Mouse (Mus musculus) thymus, adult 2 months (tissue): Measurements from ENCODE around the gene Slc2a5. TPM values are rescaled to one million over a fixed set of nuclear protein-coding genes. Genes with fewer than 3 reads are reported as not detected.

Source experiments
- DNase-seq: peaks from one replicate; pipeline ENCODE4 v3.0.0; 2021
- H3K27ac ChIP-seq: fragments of 200-500 bp; 2 replicates; pipeline ENCODE4 v1.5.1; 2012; ENCODE audit warnings: low read length, control low read depth; ENCODE audit not compliant: control insufficient read depth, insufficient read depth
- H3K27me3 ChIP-seq: fragments of 200-500 bp; 2 replicates; pipeline ENCODE4 v1.6.1; 2012; ENCODE audit warnings: mild to moderate bottlenecking, low read length, moderate library complexity, mixed read lengths; ENCODE audit not compliant: control insufficient read depth, insufficient read depth
- H3K36me3 ChIP-seq: fragments of 200-500 bp; 2 replicates; pipeline ENCODE4 v1.6.1; 2012; ENCODE audit warnings: mild to moderate bottlenecking, low read length, moderate library complexity; ENCODE audit not compliant: control insufficient read depth, insufficient read depth
- H3K4me1 ChIP-seq: fragments of 200-500 bp; replicated peaks from 2 replicates; pipeline ENCODE4 v1.6.1; 2012; ENCODE audit warnings: low read length; ENCODE audit not compliant: control insufficient read depth, insufficient read depth
- H3K4me3 ChIP-seq: fragments of 200-500 bp; 2 replicates; pipeline ENCODE4 v1.5.1; 2012; ENCODE audit warnings: mild to moderate bottlenecking, low read length, control low read depth, moderate library complexity; ENCODE audit not compliant: control insufficient read depth, insufficient read depth
- CTCF ChIP-seq: fragments of 200-500 bp; IDR thresholded peaks from 2 replicates; pipeline ENCODE4 v1.5.1; 2012; ENCODE audit warnings: mild to moderate bottlenecking, control low read depth, low read length, moderate library complexity, borderline replicate concordance; ENCODE audit not compliant: control insufficient read depth, poor library complexity, insufficient read depth; ENCODE audit errors: extremely low read depth
- POLR2A ChIP-seq: fragments of 200-500 bp; IDR thresholded peaks from 2 replicates; pipeline ENCODE4 v1.6.1; 2012; ENCODE audit warnings: mild to moderate bottlenecking, low read length, control low read depth, moderate library complexity; ENCODE audit not compliant: control insufficient read depth, poor library complexity, insufficient read depth; ENCODE audit errors: extremely low read depth
- WGBS: fragments of 180-500 bp; shearing (Covaris S2); methylation state at CpG from one replicate; pipeline ENCODE4 v1.1.7; 2018; 5-methylcytosine and 5-hydroxymethylcytosine counted together
- polyA plus RNA-seq: library from polyadenylated mRNA; depleted of rRNA; stranded (reverse); fragments of >200 nt; gene quantifications from 2 replicates; pipeline ENCODE4 v1.2.3, GENCODE M21; 2012; rRNA removed

Gene Slc2a5
- polyA plus RNA-seq: 1.2 and 2.1 TPM in 2 replicates

- DNase-seq: no peak
- no peak within 1 kb of the TSS for H3K4me3 ChIP-seq
- H3K4me1 ChIP-seq: peaks cover 17% of the 10 kb centered on the region
- H3K27me3 ChIP-seq: no peaks in the 10 kb centered on the region
- no peak within 1 kb of the TSS for H3K27ac ChIP-seq
- 72% methylated on average over 15 of the region's 15 CpGs for WGBS
- H3K36me3 ChIP-seq: no peaks in the 10 kb centered on the region
- TF ChIP-seq POLR2A (no peak), CTCF (no peak)
Observed at GRCm38 (mm10) chr4:150119055-150119454, at the start of gene Slc2a5. TSS of gene Slc2a5 (plus strand) at chr4:150119283.

- no peak for TF ChIP-seq POLR2A
- no peak for TF ChIP-seq CTCF
Observed at GRCm38 (mm10) chr4:150070136-150070535, 48.9 kb upstream of the Slc2a5 start.

GRCm38 (mm10) chr4:150072416-150073101, 46.5 kb upstream of the Slc2a5 start:
- H3K4me1 ChIP-seq: no peaks in the 10 kb centered on the region
- H3K27ac ChIP-seq: no peak overlapping the region
- TF ChIP-seq CTCF: no peak
- no peak for TF ChIP-seq POLR2A
- no peak for DNase-seq
- no peak overlapping the region for H3K4me3 ChIP-seq
- H3K27me3 ChIP-seq: no peaks in the 10 kb centered on the region; the same call in 1 of the 2 replicates
- 90% methylated on average over 15 of the region's 15 CpGs for WGBS
- H3K36me3 ChIP-seq: no peaks in the 10 kb centered on the region

More at GRCm38 (mm10) chr4:150070136-150070535, 48.9 kb upstream of the Slc2a5 start:
- no peak for DNase-seq
- WGBS: 94% methylated on average over 8 of the region's 8 CpGs
- Histone ChIP-seq H3K4me3 (no peak overlapping the region), H3K27me3 (no peaks in the 10 kb centered on the region; the same call in 1 of the 2 replicates), H3K36me3 (no peaks in the 10 kb centered on the region), H3K27ac (no peak overlapping the region), H3K4me1 (no peaks in the 10 kb centered on the region)

GRCm38 (mm10) chr4:150073102-150073473, 46.0 kb upstream of the Slc2a5 start:
- peak; percentile 65 for DNase-seq
- 7% methylated on average over 8 of the region's 8 CpGs for WGBS
- TF ChIP-seq CTCF (peak; percentile 78; the same call in 1 of the 2 replicates), POLR2A (no peak)

GRCm38 (mm10) chr4:150075350-150075749, 43.7 kb upstream of the Slc2a5 start:
- Histone ChIP-seq H3K4me3 (no peak overlapping the region), H3K27me3 (no peaks in the 10 kb centered on the region; the same call in 1 of the 2 replicates), H3K36me3 (no peaks in the 10 kb centered on the region), H3K4me1 (peaks cover 6% of the 10 kb centered on the region; the same call in 1 of the 2 replicates), H3K27ac (no peak overlapping the region)
- 93% methylated on average over 7 of the region's 7 CpGs for WGBS
- TF ChIP-seq POLR2A: no peak
- no peak for TF ChIP-seq CTCF
- no peak for DNase-seq

More at GRCm38 (mm10) chr4:150073102-150073473, 46.0 kb upstream of the Slc2a5 start:
- no peaks in the 10 kb centered on the region for H3K36me3 ChIP-seq
- no peak overlapping the region for H3K4me3 ChIP-seq
- no peaks in the 10 kb centered on the region; the same call in 1 of the 2 replicates for H3K27me3 ChIP-seq
- H3K27ac ChIP-seq: no peak overlapping the region
- H3K4me1 ChIP-seq: no peaks in the 10 kb centered on the region

GRCm38 (mm10) chr4:150076147-150076546, 42.9 kb upstream of the Slc2a5 start:
- Histone ChIP-seq H3K27ac (no peak overlapping the region), H3K4me1 (peaks cover 6% of the 10 kb centered on the region; the same call in 1 of the 2 replicates), H3K27me3 (no peaks in the 10 kb centered on the region; the same call in 1 of the 2 replicates), H3K4me3 (no peak overlapping the region), H3K36me3 (no peaks in the 10 kb centered on the region)
- WGBS: 78% methylated on average over 18 of the region's 18 CpGs
- TF ChIP-seq POLR2A (no peak), CTCF (no peak)
- no peak for DNase-seq

GRCm38 (mm10) chr4:150078646-150079045, 40.4 kb upstream of the Slc2a5 start:
- TF ChIP-seq CTCF (no peak), POLR2A (no peak)
- 45% methylated on average over 2 of the region's 2 CpGs for WGBS
- Histone ChIP-seq H3K4me1 (peaks cover 6% of the 10 kb centered on the region; the same call in 1 of the 2 replicates), H3K27ac (no peak overlapping the region), H3K4me3 (no peak overlapping the region), H3K27me3 (no peaks in the 10 kb centered on the region; the same call in 1 of the 2 replicates), H3K36me3 (no peaks in the 10 kb centered on the region)
- DNase-seq: no peak
